Mouse (Mus musculus): ENCODE measurements at regions not wholly inside any gene's neighbourhood (a gene's known extent, or its start where the extent isn't known, plus 50 kb on each side); places are given as distances from the start of the nearest gene placed in this dataset.

- TF ChIP-seq GATA1 (IDR thresholded peaks at IDR 0.05; ENCODE audit: borderline replicate concordance, low read length) (no peak), FLI1 (IDR thresholded peaks at IDR 0.05; ENCODE audit: low read length) (no peak)
These were observed 161.8 kb downstream of the Gm19410 start for GRCm38 (mm10) chr8:35927408-35927871.
